Mouse (Mus musculus) liver, embryonic 11.5 days (tissue): Measurements from ENCODE around the gene Esyt3. TPM values are rescaled to one million over a fixed set of nuclear protein-coding genes. Genes with fewer than 3 reads are reported as not detected.

Experiments used
- ATAC-seq: fragments of 200-750 bp; cut with Nextera tagmentation; replicated peaks from 2 replicates; pipeline ENCODE4 v1.8.0; 2017; ENCODE audit warnings: moderate number of reproducible peaks, mild to moderate bottlenecking, moderate TSS enrichment, moderate library complexity; ENCODE audit not compliant: low FRiP score
- DNase-seq: peaks from one replicate; pipeline ENCODE4 v3.0.0-alpha.2; 2017; ENCODE audit warnings: low spot score
- H3K27ac ChIP-seq: fragments of 300-500 bp; sonication (generic); 2 replicates; pipeline ENCODE4 v1.5.1; 2014; ENCODE audit warnings: mild to moderate bottlenecking, low read depth, low read length, control low read depth
- H3K27me3 ChIP-seq: fragments of 300-500 bp; sonication (generic); replicated peaks from 2 replicates; pipeline ENCODE4 v1.6.1; 2014; ENCODE audit warnings: low read length, mixed read lengths; ENCODE audit not compliant: control insufficient read depth, insufficient read depth
- H3K36me3 ChIP-seq: fragments of 300-500 bp; sonication (generic); 2 replicates; pipeline ENCODE4 v1.6.1; 2014; ENCODE audit warnings: mild to moderate bottlenecking, low read length, moderate library complexity, mixed read lengths; ENCODE audit not compliant: control insufficient read depth, insufficient read depth
- H3K4me1 ChIP-seq: fragments of 300-500 bp; sonication (generic); replicated peaks from 2 replicates; pipeline ENCODE4 v1.6.1; 2014; ENCODE audit warnings: low read length, mixed read lengths; ENCODE audit not compliant: control insufficient read depth, insufficient read depth
- H3K4me2 ChIP-seq: fragments of 300-500 bp; sonication (generic); 2 replicates; pipeline ENCODE4 v1.6.1; 2014; ENCODE audit warnings: mild to moderate bottlenecking, control low read depth, moderate library complexity
- H3K4me3 ChIP-seq: fragments of 300-500 bp; sonication (generic); 2 replicates; pipeline ENCODE4 v1.5.1; 2014; ENCODE audit warnings: low read depth, low read length, control low read depth
- H3K9ac ChIP-seq: fragments of 300-500 bp; sonication (generic); 2 replicates; pipeline ENCODE4 v1.6.1; 2014; ENCODE audit warnings: low read depth, low read length, control low read depth
- H3K9me3 ChIP-seq: fragments of 300-500 bp; sonication (generic); 2 replicates; pipeline ENCODE4 v1.6.1; 2016; ENCODE audit warnings: low read length, inconsistent platforms, mixed read lengths; ENCODE audit not compliant: control insufficient read depth
- WGBS: fragments of 180-500 bp; shearing (Covaris S2); extraction: QIAGEN DNeasy Blood & Tissue Kit; methylation state at CpG from one replicate; pipeline ENCODE4 v1.1.7; 2014; 5-methylcytosine and 5-hydroxymethylcytosine counted together
- polyA plus RNA-seq: library from polyadenylated mRNA; unstranded; fragments of >200 nt; fragmentation: Nextera tagmentation; extraction: Ambion mirVana; gene quantifications from 2 replicates; pipeline ENCODE4 v1.2.1, GENCODE M21; 2014

Gene Esyt3
- polyA plus RNA-seq, 1 experiment from 2014 or later: 0.10 TPM

- Histone ChIP-seq H3K4me3 (no peak overlapping the region), H3K27ac (no peak overlapping the region), H3K27me3 (no peaks in the 10 kb centered on the region), H3K9ac (no peak overlapping the region), H3K4me2 (no peak overlapping the region), H3K9me3 (no peaks in the 10 kb centered on the region), H3K4me1 (no peaks in the 10 kb centered on the region), H3K36me3 (no peaks in the 10 kb centered on the region)
- DNase-seq (no peak), ATAC-seq (no peak)
- 12% methylated on average over 3 of the region's 3 CpGs for WGBS
These were observed 16.8 kb downstream of the Esyt3 start for GRCm38 (mm10) chr9:99341600-99341999.

GRCm38 (mm10) chr9:99340126-99340525 lies 18.2 kb downstream of the Esyt3 start:
- no peaks in the 10 kb centered on the region for H3K36me3 ChIP-seq
- WGBS: 86% methylated on average over 12 of the region's 12 CpGs
- no peaks in the 10 kb centered on the region for H3K4me1 ChIP-seq
- H3K4me3 ChIP-seq: no peak overlapping the region
- ATAC-seq (no peak), DNase-seq (no peak)
- no peaks in the 10 kb centered on the region for H3K9me3 ChIP-seq
- no peak overlapping the region for H3K4me2 ChIP-seq
- no peaks in the 10 kb centered on the region for H3K27me3 ChIP-seq
- no peak overlapping the region for H3K27ac ChIP-seq
- H3K9ac ChIP-seq: no peak overlapping the region

GRCm38 (mm10) chr9:99339182-99339581 lies 19.2 kb downstream of the Esyt3 start:
- Histone ChIP-seq H3K27me3 (no peaks in the 10 kb centered on the region), H3K27ac (no peak overlapping the region), H3K4me2 (no peak overlapping the region), H3K9ac (no peak overlapping the region), H3K4me1 (no peaks in the 10 kb centered on the region), H3K9me3 (no peaks in the 10 kb centered on the region), H3K36me3 (no peaks in the 10 kb centered on the region), H3K4me3 (no peak overlapping the region)
- no peak for ATAC-seq
- 78% methylated on average over 1 of the region's 1 CpGs for WGBS
- DNase-seq: no peak

- DNase-seq (no peak), ATAC-seq (no peak)
- no peak overlapping the region for H3K27ac ChIP-seq
- H3K27me3 ChIP-seq: no peaks in the 10 kb centered on the region
- no peak overlapping the region for H3K4me2 ChIP-seq
- no peaks in the 10 kb centered on the region for H3K4me1 ChIP-seq
- no peaks in the 10 kb centered on the region for H3K36me3 ChIP-seq
- H3K4me3 ChIP-seq: no peak overlapping the region
- 90% methylated on average over 1 of the region's 1 CpGs for WGBS
- no peaks in the 10 kb centered on the region for H3K9me3 ChIP-seq
- no peak overlapping the region for H3K9ac ChIP-seq
These were observed 20.1 kb downstream of the Esyt3 start for GRCm38 (mm10) chr9:99338293-99338692.

GRCm38 (mm10) chr9:99336538-99336937 lies 21.8 kb downstream of the Esyt3 start:
- H3K36me3 ChIP-seq: no peaks in the 10 kb centered on the region
- DNase-seq: no peak
- no peaks in the 10 kb centered on the region for H3K27me3 ChIP-seq
- H3K9me3 ChIP-seq: no peaks in the 10 kb centered on the region
- no peak overlapping the region for H3K4me2 ChIP-seq
- no peak overlapping the region for H3K9ac ChIP-seq
- H3K27ac ChIP-seq: no peak overlapping the region
- WGBS: 73% methylated on average over 4 of the region's 4 CpGs
- H3K4me1 ChIP-seq: no peaks in the 10 kb centered on the region
- no peak for ATAC-seq
- no peak overlapping the region for H3K4me3 ChIP-seq

- Histone ChIP-seq H3K4me3 (no peak overlapping the region), H3K4me2 (no peak overlapping the region), H3K4me1 (no peaks in the 10 kb centered on the region), H3K36me3 (no peaks in the 10 kb centered on the region), H3K9ac (no peak overlapping the region), H3K27ac (no peak overlapping the region), H3K9me3 (no peaks in the 10 kb centered on the region), H3K27me3 (no peaks in the 10 kb centered on the region)
- DNase-seq (no peak), ATAC-seq (no peak)
- 76% methylated on average over 4 of the region's 4 CpGs for WGBS
These were observed 31.5 kb downstream of the Esyt3 start for GRCm38 (mm10) chr9:99326881-99327280.

GRCm38 (mm10) chr9:99325961-99326360 lies 32.4 kb downstream of the Esyt3 start:
- Histone ChIP-seq H3K4me1 (no peaks in the 10 kb centered on the region), H3K9me3 (no peaks in the 10 kb centered on the region), H3K4me3 (no peak overlapping the region), H3K27me3 (no peaks in the 10 kb centered on the region), H3K4me2 (no peak overlapping the region), H3K27ac (no peak overlapping the region), H3K36me3 (no peaks in the 10 kb centered on the region), H3K9ac (no peak overlapping the region)
- DNase-seq: no peak
- ATAC-seq: no peak
- 81% methylated on average over 4 of the region's 4 CpGs for WGBS

GRCm38 (mm10) chr9:99325208-99325929 lies 33.0 kb downstream of the Esyt3 start:
- Histone ChIP-seq H3K4me2 (no peak overlapping the region), H3K27me3 (no peaks in the 10 kb centered on the region), H3K27ac (no peak overlapping the region), H3K4me1 (no peaks in the 10 kb centered on the region), H3K9ac (no peak overlapping the region), H3K36me3 (no peaks in the 10 kb centered on the region), H3K4me3 (no peak overlapping the region), H3K9me3 (no peaks in the 10 kb centered on the region)
- WGBS: 78% methylated on average over 7 of the region's 7 CpGs
- DNase-seq (no peak), ATAC-seq (no peak)

- Histone ChIP-seq H3K27ac (no peak overlapping the region), H3K4me2 (no peak overlapping the region), H3K9ac (no peak overlapping the region), H3K4me3 (no peak overlapping the region), H3K27me3 (no peaks in the 10 kb centered on the region), H3K4me1 (no peaks in the 10 kb centered on the region), H3K9me3 (no peaks in the 10 kb centered on the region), H3K36me3 (no peaks in the 10 kb centered on the region)
- 78% methylated on average over 8 of the region's 8 CpGs for WGBS
- ATAC-seq (no peak), DNase-seq (no peak)
These were observed 38.4 kb downstream of the Esyt3 start for GRCm38 (mm10) chr9:99320006-99320405.
